17 mouse cellular contexts compared by ENCODE assay signal in the genomic region with DNA sequence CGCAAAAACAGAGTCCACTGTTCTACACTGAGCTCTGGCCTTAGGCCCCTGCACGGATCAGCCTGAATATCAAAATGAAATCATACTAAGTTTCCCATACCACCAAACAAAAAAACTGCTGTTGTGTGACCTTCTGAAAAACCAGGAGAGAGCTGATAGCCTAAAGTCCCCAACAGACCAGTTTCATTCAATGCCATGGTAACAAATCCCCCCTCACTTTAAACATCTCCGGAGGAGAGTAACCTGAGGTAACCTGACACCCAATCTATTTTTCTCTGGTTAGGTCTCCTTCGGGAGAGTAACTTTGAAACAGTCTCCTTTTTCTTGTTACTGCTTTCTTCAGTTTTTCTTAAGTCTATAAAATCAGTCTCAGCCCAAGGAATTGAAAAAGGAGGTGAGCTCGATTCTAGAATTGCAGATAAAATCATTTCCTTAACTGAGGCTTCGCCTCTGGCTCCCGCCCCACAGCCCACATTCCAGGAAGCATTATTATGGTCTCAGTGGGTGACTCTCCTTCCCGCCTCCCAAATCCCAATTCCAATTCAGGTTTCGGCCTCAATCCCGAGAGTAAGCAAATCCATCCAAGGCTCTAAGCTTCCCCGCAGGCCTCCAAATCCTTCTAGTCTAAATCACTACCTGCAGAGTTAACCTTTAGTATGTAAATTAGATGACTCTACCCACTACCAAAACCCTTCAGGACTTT. TPM values are rescaled to one million over a fixed set of nuclear protein-coding genes. Genes with fewer than 3 reads are reported as not detected.
DNase-seq lines count a peak whose midpoint lies in the region; ATAC-seq and TF ChIP-seq lines count a peak whose summit lies in the region.
"Had no signal": no experiment of that assay in that cellular context is flagged by ENCODE, and none has a peak within 500 bp of the region (broad histone marks: within the 10 kb centered on the region; RNA-seq: fewer than 3 reads in every experiment).

No protein-coding gene starts in this region.

- peaks cover 25% of the 10 kb centered on the region for H3K36me3 ChIP-seq in forebrain, embryonic 12.5 days (replicated peaks)
- H3K36me3 ChIP-seq in forebrain, embryonic 16.5 days (ENCODE audit: control insufficient read depth, insufficient read depth), result 0 out of 2 replicates have a peak, but pooled peaks cover 5% of the 10 kb centered on the region
- H3K36me3 ChIP-seq in E14TG2a.4 (ENCODE audit: insufficient read depth, low read length), result peaks cover 61% of the 10 kb centered on the region
- H3K36me3 ChIP-seq in embryonic facial prominence, embryonic 13.5 days, result no peaks in the 10 kb centered on the region
- H3K36me3 ChIP-seq: liver, embryonic 15.5 days had no signal

- H3K27me3 ChIP-seq in forebrain, embryonic 12.5 days, result no peaks in the 10 kb centered on the region
- no peaks in the 10 kb centered on the region for H3K27me3 ChIP-seq in forebrain, embryonic 16.5 days (replicated peaks; ENCODE audit: control insufficient read depth, insufficient read depth, low read length)
- H3K27me3 ChIP-seq in E14TG2a.4 (ENCODE audit: insufficient read depth, low read length), result no peaks in the 10 kb centered on the region
- H3K27me3 ChIP-seq in embryonic facial prominence, embryonic 13.5 days, result no peaks in the 10 kb centered on the region
- H3K27me3 ChIP-seq: heart, embryonic 13.5 days; hindbrain, embryonic 15.5 days had no signal

- no peak for ATAC-seq in forebrain, embryonic 12.5 days (ENCODE audit: low FRiP score)
- ATAC-seq in forebrain, embryonic 16.5 days, result no peak
- ATAC-seq in embryonic facial prominence, embryonic 13.5 days (ENCODE audit: insufficient number of reproducible peaks, insufficient read depth, low FRiP score, low TSS enrichment, low read depth), result no peak
- ATAC-seq: CD4-positive, CD25-positive, alpha-beta regulatory T cell, adult 4 months had no signal

- no peaks in the 10 kb centered on the region for H3K9me3 ChIP-seq in forebrain, embryonic 12.5 days
- H3K9me3 ChIP-seq in forebrain, embryonic 16.5 days (ENCODE audit: control insufficient read depth, low read length), result no peaks in the 10 kb centered on the region
- H3K9me3 ChIP-seq in E14TG2a.4 (ENCODE audit: low read length), result no peaks in the 10 kb centered on the region
- H3K9me3 ChIP-seq in embryonic facial prominence, embryonic 13.5 days, result no peaks in the 10 kb centered on the region
- H3K9me3 ChIP-seq: heart, embryonic 13.5 days; hindbrain, embryonic 15.5 days; liver, embryonic 15.5 days had no signal

- no peak overlapping the region for H3K4me2 ChIP-seq in forebrain, embryonic 12.5 days
- H3K4me2 ChIP-seq in forebrain, embryonic 16.5 days (ENCODE audit: low read length), result no peak overlapping the region
- peak overlapping the region; percentile 16; the same call in 1 of the 2 replicates for H3K4me2 ChIP-seq in embryonic facial prominence, embryonic 13.5 days
- H3K4me2 ChIP-seq: heart, embryonic 13.5 days; hindbrain, embryonic 15.5 days; liver, embryonic 15.5 days had no signal

- H3K4me1 ChIP-seq in forebrain, embryonic 12.5 days, result peaks cover 71% of the 10 kb centered on the region
- peaks cover 41% of the 10 kb centered on the region for H3K4me1 ChIP-seq in forebrain, embryonic 16.5 days (replicated peaks; ENCODE audit: control insufficient read depth, insufficient read depth, low read length)
- peaks cover 92% of the 10 kb centered on the region for H3K4me1 ChIP-seq in E14TG2a.4 (replicated peaks; ENCODE audit: low read depth, low read length)
- H3K4me1 ChIP-seq in embryonic facial prominence, embryonic 13.5 days, result peaks cover 20% of the 10 kb centered on the region
- H3K4me1 ChIP-seq: liver, embryonic 15.5 days had no signal

- WGBS in forebrain, embryonic 12.5 days, result 6% methylated on average over 11 of the region's 11 CpGs
- WGBS in forebrain, embryonic 16.5 days, result 28% methylated on average over 11 of the region's 11 CpGs
- 10% methylated on average over 11 of the region's 11 CpGs for WGBS in embryonic facial prominence, embryonic 13.5 days

- no peak overlapping the region for H3K9ac ChIP-seq in forebrain, embryonic 12.5 days
- H3K9ac ChIP-seq in forebrain, embryonic 16.5 days (replicated peaks; ENCODE audit: low read depth, low read length), result no peak overlapping the region
- no peak overlapping the region for H3K9ac ChIP-seq in embryonic facial prominence, embryonic 13.5 days
- H3K9ac ChIP-seq: heart, embryonic 13.5 days; hindbrain, embryonic 15.5 days; liver, embryonic 15.5 days had no signal

- no peak for TF ChIP-seq CTCF in E14TG2a.4 (conservative IDR thresholded peaks at IDR 0.05; ENCODE audit: low read length)

- H3K4me3 ChIP-seq in forebrain, embryonic 12.5 days (replicated peaks), result no peak overlapping the region
- no peak overlapping the region for H3K4me3 ChIP-seq in forebrain, embryonic 16.5 days (replicated peaks; ENCODE audit: low read length)
- H3K4me3 ChIP-seq in E14TG2a.4 (replicated peaks; ENCODE audit: low read length), result peak overlapping the region; percentile 20
- H3K4me3 ChIP-seq in embryonic facial prominence, embryonic 13.5 days, result no peak overlapping the region
- H3K4me3 ChIP-seq: heart, embryonic 13.5 days; hindbrain, embryonic 15.5 days; layer of hippocampus, adult 2 months; liver, embryonic 15.5 days; myocyte had no signal

- peak overlapping the region; percentile 66; the same call in 1 of the 2 replicates for H3K27ac ChIP-seq in forebrain, embryonic 12.5 days
- H3K27ac ChIP-seq in forebrain, embryonic 16.5 days (ENCODE audit: low read length), result no peak overlapping the region
- H3K27ac ChIP-seq in embryonic facial prominence, embryonic 13.5 days, result no peak overlapping the region
- H3K27ac ChIP-seq: heart, embryonic 13.5 days; hindbrain, embryonic 15.5 days; layer of hippocampus, adult 2 months; liver, embryonic 15.5 days had no signal

- DNase-seq in R1 (ENCODE audit: low read depth, low spot score), result peak; percentile 99
- DNase-seq in adrenal gland, adult 8-10 months, result no peak
- no peak for DNase-seq in thymus, postnatal 0 days (ENCODE audit: low spot score)
- no peak for DNase-seq in thymus, postnatal 10 days (ENCODE audit: low spot score in 2 of 2)
- DNase-seq: adrenal gland, postnatal 14 days; kidney, adult 8-10 months; right cerebral cortex, postnatal 25 days had no signal

RNA-seq across cellular contexts. Expression of a gene that starts 10.3 kb away (rescaled TPM):
- polyA plus RNA-seq in forebrain, embryonic 12.5 days (2016; fragmentation: Nextera tagmentation; extraction: Ambion mirVana), result 43.0 and 49.3 TPM in 2 replicates
- polyA plus RNA-seq in forebrain, embryonic 16.5 days (2015; fragmentation: Nextera tagmentation; extraction: Ambion mirVana), result 33.1 and 44.3 TPM in 2 replicates
- 4.0 and 4.1 TPM in 2 replicates for polyA plus RNA-seq in embryonic facial prominence, embryonic 13.5 days (2015; fragmentation: Nextera tagmentation; extraction: Ambion mirVana)
- 10 to 100 TPM in 2 of 4 experiments, 1 to 10 TPM in 2; 8.2 to 17.0 (median 11.1) TPM for total RNA-seq in adrenal gland, adult 8-10 months (2022)
- polyA plus RNA-seq in thymus, postnatal 0 days (2015; fragmentation: Nextera tagmentation; extraction: Ambion mirVana), result 4.4 and 5.6 TPM in 2 replicates
